Mouse (Mus musculus) MEL (cell line): ENCODE results near the gene Defb25. TPM values are rescaled to one million over a fixed set of nuclear protein-coding genes. Genes with fewer than 3 reads are reported as not detected.
A peak's percentile ranks its signal among the peaks of the same experiment; 100 is the strongest.

ENCODE experiments used
- DNase-seq: peaks from one replicate; pipeline ENCODE4 v3.0.0; 2011; ENCODE audit warnings: low read depth, low spot score
- H3K27ac ChIP-seq: 2 replicates; pipeline ENCODE4 v1.5.1; 2012; ENCODE audit warnings: low read depth, mild to moderate bottlenecking, control low read depth, low read length, moderate library complexity; ENCODE audit not compliant: control insufficient read depth
- H3K27me3 ChIP-seq, 2 experiments: fragments of 150-350 bp in 1 of 2; sonication (generic) in 1 of 2; 2 replicates each; pipeline ENCODE4 v1.6.1; 2012; ENCODE audit warnings: low read length in 2 of 2, mild to moderate bottlenecking in 2 of 2, improper control_type of control experiment in 1 of 2, moderate library complexity in 1 of 2; ENCODE audit not compliant: insufficient read depth in 2 of 2, control insufficient read depth in 1 of 2
- H3K36me3 ChIP-seq, 2 experiments: 2 replicates each; pipeline ENCODE4 v1.6.1; 2012 to 2014; ENCODE audit warnings: low read length in 2 of 2, improper control_type of control experiment in 1 of 2, inconsistent platforms in 1 of 2, mild to moderate bottlenecking in 1 of 2; ENCODE audit not compliant: insufficient read depth in 2 of 2, control insufficient read depth in 1 of 2
- H3K4me1 ChIP-seq, 2 experiments: fragments of 150-350 bp in 1 of 2; sonication (generic) in 1 of 2; 2 replicates each; pipeline ENCODE4 v1.6.1; 2012; ENCODE audit warnings: low read length in 2 of 2, improper control_type of control experiment in 1 of 2, mild to moderate bottlenecking in 1 of 2; ENCODE audit not compliant: insufficient read depth in 2 of 2, control insufficient read depth in 1 of 2
- H3K4me3 ChIP-seq, 2 experiments: fragments of 150-350 bp in 1 of 2; sonication (generic) in 1 of 2; 2 replicates each; pipeline ENCODE4 v1.5.1; 2012; ENCODE audit warnings: low read depth in 2 of 2, low read length in 2 of 2, mild to moderate bottlenecking in 2 of 2, moderate library complexity in 2 of 2, control low read depth in 1 of 2, improper control_type of control experiment in 1 of 2; ENCODE audit not compliant: control insufficient read depth in 1 of 2, insufficient read depth in 1 of 2
- H3K79me2 ChIP-seq: 2 replicates; pipeline ENCODE4 v1.6.1; 2012; ENCODE audit warnings: mild to moderate bottlenecking, low read length, moderate library complexity; ENCODE audit not compliant: control insufficient read depth, poor library complexity, insufficient read depth
- H3K9ac ChIP-seq: 2 replicates; pipeline ENCODE4 v1.6.1; 2012; ENCODE audit warnings: low read depth, mild to moderate bottlenecking, control low read depth, low read length, moderate library complexity; ENCODE audit not compliant: control insufficient read depth, poor library complexity, severe bottlenecking
- H3K9me3 ChIP-seq: fragments of 150-350 bp; sonication (generic); replicated peaks from 2 replicates; pipeline ENCODE4 v1.6.1; 2012; ENCODE audit warnings: mild to moderate bottlenecking, low read length, improper control_type of control experiment, moderate library complexity; ENCODE audit not compliant: insufficient read depth
- BHLHE40 ChIP-seq: IDR thresholded peaks from 2 replicates; pipeline ENCODE4 v1.6.1; 2012; ENCODE audit warnings: low read depth, mild to moderate bottlenecking, inconsistent platforms, low read length, improper control_type of control experiment, borderline replicate concordance
- CTCF ChIP-seq, 3 experiments: IDR thresholded peaks in 2 of 3; conservative IDR thresholded peaks in 1 of 3; 2 replicates each; pipeline ENCODE4 v1.5.1; 2011 to 2012; ENCODE audit warnings: low read length in 3 of 3, low read depth in 2 of 3, mild to moderate bottlenecking in 2 of 3, improper control_type of control experiment in 1 of 3, inconsistent platforms in 1 of 3, mixed read lengths in 1 of 3, moderate library complexity in 1 of 3; ENCODE audit not compliant: control insufficient read depth in 1 of 3, insufficient read depth in 1 of 3, poor library complexity in 1 of 3, severe bottlenecking in 1 of 3
- E2F4 ChIP-seq: IDR thresholded peaks from 2 replicates; pipeline ENCODE4 v1.6.1; 2011; ENCODE audit warnings: low read depth, low read length, improper control_type of control experiment, borderline replicate concordance
- ELF1 ChIP-seq: IDR thresholded peaks from 2 replicates; pipeline ENCODE4 v1.6.1; 2014; ENCODE audit warnings: low read depth, mild to moderate bottlenecking, inconsistent platforms, low read length, improper control_type of control experiment, moderate library complexity
- EP300 ChIP-seq, 2 experiments: IDR thresholded peaks; 2 replicates each; pipeline ENCODE4 v1.6.1; 2011; ENCODE audit warnings: improper control_type of control experiment in 2 of 2, low read length in 2 of 2, low read depth in 1 of 2, mild to moderate bottlenecking in 1 of 2
- ETS1 ChIP-seq: IDR thresholded peaks from 2 replicates; pipeline ENCODE4 v1.6.1; 2012; ENCODE audit warnings: low read depth, mild to moderate bottlenecking, inconsistent platforms, low read length, improper control_type of control experiment, moderate library complexity
- GATA1 ChIP-seq: IDR thresholded peaks from 2 replicates; pipeline ENCODE4 v1.6.1; 2011; ENCODE audit warnings: low read depth, low read length, improper control_type of control experiment
- HCFC1 ChIP-seq: IDR thresholded peaks from 2 replicates; pipeline ENCODE4 v1.6.1; 2012; ENCODE audit warnings: low read depth, mild to moderate bottlenecking, inconsistent platforms, low read length, improper control_type of control experiment, moderate library complexity
- MXI1 ChIP-seq: IDR thresholded peaks from 2 replicates; pipeline ENCODE4 v1.6.1; 2011; ENCODE audit warnings: mild to moderate bottlenecking, low read depth, low read length, improper control_type of control experiment
- MYB ChIP-seq: IDR thresholded peaks from 2 replicates; pipeline ENCODE4 v1.6.1; 2011; ENCODE audit warnings: mild to moderate bottlenecking, low read depth, low read length, improper control_type of control experiment
- MYC ChIP-seq: IDR thresholded peaks from 2 replicates; pipeline ENCODE4 v1.6.1; 2011; ENCODE audit warnings: low read depth, mild to moderate bottlenecking, low read length, improper control_type of control experiment, moderate library complexity
- NRF1 ChIP-seq: IDR thresholded peaks from 2 replicates; pipeline ENCODE4 v1.6.1; 2014; ENCODE audit warnings: low read depth, mild to moderate bottlenecking, inconsistent platforms, low read length, improper control_type of control experiment, moderate library complexity; ENCODE audit not compliant: poor library complexity, insufficient read depth, severe bottlenecking
- RAD21 ChIP-seq: IDR thresholded peaks from 2 replicates; pipeline ENCODE4 v1.6.1; 2011; ENCODE audit warnings: mild to moderate bottlenecking, low read depth, low read length, improper control_type of control experiment
- RCOR1 ChIP-seq: IDR thresholded peaks from 2 replicates; pipeline ENCODE4 v1.6.1; 2012; ENCODE audit warnings: low read depth, mild to moderate bottlenecking, inconsistent platforms, low read length, improper control_type of control experiment
- SIN3A ChIP-seq: IDR thresholded peaks from 2 replicates; pipeline ENCODE4 v1.6.1; 2012; ENCODE audit warnings: low read length, improper control_type of control experiment, inconsistent platforms
- SMC3 ChIP-seq: IDR thresholded peaks from 2 replicates; pipeline ENCODE4 v1.6.1; 2011; ENCODE audit warnings: low read depth, low read length, improper control_type of control experiment
- TAL1 ChIP-seq: IDR thresholded peaks from 2 replicates; pipeline ENCODE4 v1.6.1; 2012; ENCODE audit warnings: mild to moderate bottlenecking, inconsistent platforms, low read length, moderate library complexity, mixed read lengths
- TCF12 ChIP-seq: IDR thresholded peaks from 2 replicates; pipeline ENCODE4 v1.6.1; 2014; ENCODE audit warnings: low read depth, mild to moderate bottlenecking, inconsistent platforms, low read length, improper control_type of control experiment, moderate library complexity
- ZC3H11A ChIP-seq: IDR thresholded peaks from 2 replicates; pipeline ENCODE4 v1.6.1; 2012; ENCODE audit warnings: low read depth, mild to moderate bottlenecking, inconsistent platforms, low read length, improper control_type of control experiment
- ZKSCAN1 ChIP-seq: IDR thresholded peaks from 2 replicates; pipeline ENCODE4 v1.6.1; 2012; ENCODE audit warnings: low read depth, mild to moderate bottlenecking, inconsistent platforms, low read length, improper control_type of control experiment, moderate library complexity
- ZNF384 ChIP-seq: IDR thresholded peaks from 2 replicates; pipeline ENCODE4 v1.6.1; 2012; ENCODE audit warnings: low read depth, mild to moderate bottlenecking, inconsistent platforms, low read length, improper control_type of control experiment
- polyA plus RNA-seq, 2 experiments: library from polyadenylated mRNA; stranded (reverse) in 1 of 2; unstranded in 1 of 2; fragments of >175 nt in 1 of 2; fragments of >200 nt in 1 of 2; gene quantifications; 2 replicates each; pipeline versions ENCODE4 v1.2.1 to v1.2.4; 2012; ENCODE audit warnings: low replicate concordance in 2 of 2, low read depth in 1 of 2; ENCODE audit not compliant: insufficient read length in 2 of 2, insufficient read depth in 1 of 2, missing spikeins in 1 of 2
- total RNA-seq: library from RNA; depleted of rRNA; stranded (reverse); fragments of 300-350 nt; gene quantifications from 2 replicates; pipeline ENCODE4 v1.2.3, GENCODE M21; 2012

Gene Defb25
- total and polyA plus RNA-seq, 3 experiments, result not detected

- TF ChIP-seq HCFC1 (0 out of 2 replicates have a peak, but pooled peaks have one; percentile 19), SMC3 (peak; percentile 52), TAL1 (peak; percentile 58), RAD21 (peak; percentile 41), CTCF (IDR thresholded peaks at IDR 0.05 in 2 of 3, conservative IDR thresholded peaks at IDR 0.05 in 1 of 3; ENCODE audit: control insufficient read depth in 1 of 3, insufficient read depth in 1 of 3, low read depth in 2 of 3, low read length in 3 of 3, poor library complexity in 1 of 3, severe bottlenecking in 1 of 3) (peak; percentile 53 to 56 (median 54)), ZNF384 (no peak), SIN3A (peak; percentile 21; the same call in 1 of the 2 replicates), TCF12 (no peak), ZKSCAN1 (no peak), NRF1 (no peak), GATA1 (peak; percentile 76), ELF1 (0 out of 2 replicates have a peak, but pooled peaks have one; percentile 24), ETS1 (peak; percentile 23; the same call in 1 of the 2 replicates), MXI1 (no peak), EP300 (IDR thresholded peaks at IDR 0.05; ENCODE audit: low read depth in 1 of 2, low read length in 2 of 2) (peak in 1 of 2 experiments; percentile 29; a peak in 1 of 4 replicates), E2F4 (no peak), RCOR1 (no peak)
- TF ChIP-seq, all 39 proteins: peak for 10
- H3K9ac ChIP-seq, result peak overlapping the region; percentile 84; the same call in 1 of the 2 replicates
- peaks cover 7 to 9% of the 10 kb centered on the region in 2 experiments for H3K36me3 ChIP-seq
- peak overlapping the region; percentile 36 for H3K27ac ChIP-seq
- peaks cover 3% of the 10 kb centered on the region in 2 experiments; a peak in 2 of 4 replicates for H3K27me3 ChIP-seq
- peaks cover 35% of the 10 kb centered on the region for H3K79me2 ChIP-seq
- H3K9me3 ChIP-seq, result no peaks in the 10 kb centered on the region
- H3K4me3 ChIP-seq, result peak overlapping the region in 1 of 2 experiments; percentile 88; a peak in 3 of 4 replicates
- H3K4me1 ChIP-seq, result peaks cover 5 to 18% of the 10 kb centered on the region in 2 experiments
- peak; percentile 86 for DNase-seq
Measured at GRCm38 (mm10) chr2:152671642-152671999, 48.8 kb upstream of the Defb25 start.

- peaks cover 5 to 18% of the 10 kb centered on the region in 2 experiments for H3K4me1 ChIP-seq
- peak overlapping the region; percentile 36 for H3K27ac ChIP-seq
- peaks cover 35% of the 10 kb centered on the region for H3K79me2 ChIP-seq
- H3K27me3 ChIP-seq, result peaks cover 3% of the 10 kb centered on the region in 2 experiments; a peak in 2 of 4 replicates
- peak; percentile 80 for DNase-seq
- no peaks in the 10 kb centered on the region for H3K9me3 ChIP-seq
- peak overlapping the region; percentile 81 to 88 for H3K4me3 ChIP-seq
- TF ChIP-seq EP300 (IDR thresholded peaks at IDR 0.05; ENCODE audit: low read depth in 1 of 2, low read length in 2 of 2) (peak in 1 of 2 experiments; percentile 46; a peak in 2 of 4 replicates), MYB (peak; percentile 35; the same call in 1 of the 2 replicates), BHLHE40 (peak; percentile 28; the same call in 1 of the 2 replicates), MYC (no peak), ZC3H11A (no peak)
- peaks cover 4 to 9% of the 10 kb centered on the region in 2 experiments for H3K36me3 ChIP-seq
- H3K9ac ChIP-seq, result peak overlapping the region; percentile 84
Measured at GRCm38 (mm10) chr2:152670983-152671641, 48.3 kb upstream of the Defb25 start.
